Mouse (Mus musculus): Measurements from ENCODE around the gene Medag. TPM values are rescaled to one million over a fixed set of nuclear protein-coding genes. Genes with fewer than 3 reads are reported as not detected.
A peak's percentile ranks its signal among the peaks of the same experiment; 100 is the strongest.

Medag gene
- total and polyA plus RNA-seq, 3 experiments, result 6.7 to 12.5 (median 12.3) TPM

- 29% methylated on average over 6 of the region's 6 CpGs for WGBS
- Histone ChIP-seq H3K4me3 (no peak overlapping the region), H3K9ac (ENCODE audit: low read depth, low read length) (no peak overlapping the region), H3K79me2 (replicated peaks; ENCODE audit: control insufficient read depth, insufficient read depth, low read length) (no peaks in the 10 kb centered on the region), H3K36me3 (ENCODE audit: control insufficient read depth, insufficient read depth, low read length) (no peaks in the 10 kb centered on the region), H3K27me3 (ENCODE audit: control insufficient read depth, insufficient read depth, low read length) (no peaks in the 10 kb centered on the region), H3K4me1 (ENCODE audit: control insufficient read depth, insufficient read depth, low read length) (no peaks in the 10 kb centered on the region), H3K27ac (no peak overlapping the region)
- intact Hi-C loops (cut with DNase I), result loop anchor here (1.0 kb wide), 1 partner anchor 70 kb away; no protein-coding TSS in a partner anchor
- DNase-seq, result peak; percentile 53 to 79
- TF ChIP-seq EP300 (IDR thresholded peaks at IDR 0.05; ENCODE audit: insufficient read depth, low read depth, low read length) (no peak), CTCF (IDR thresholded peaks at IDR 0.05) (peak; percentile 97)
Observed at GRCm38 (mm10) chr5:149454281-149454680, 42.7 kb downstream of the Medag start.

GRCm38 (mm10) chr5:149456544-149456943 lies 45.0 kb downstream of the Medag start:
- Histone ChIP-seq H3K9ac (ENCODE audit: low read depth, low read length) (no peak overlapping the region), H3K4me1 (ENCODE audit: control insufficient read depth, insufficient read depth, low read length) (no peaks in the 10 kb centered on the region), H3K27ac (no peak overlapping the region), H3K36me3 (ENCODE audit: control insufficient read depth, insufficient read depth, low read length) (no peaks in the 10 kb centered on the region), H3K4me3 (no peak overlapping the region), H3K79me2 (replicated peaks; ENCODE audit: control insufficient read depth, insufficient read depth, low read length) (no peaks in the 10 kb centered on the region), H3K27me3 (ENCODE audit: control insufficient read depth, insufficient read depth, low read length) (no peaks in the 10 kb centered on the region)
- 81% methylated on average over 7 of the region's 7 CpGs for WGBS
- intact Hi-C loops (cut with DNase I), result no loop called here
- TF ChIP-seq CTCF (IDR thresholded peaks at IDR 0.05) (no peak; the same call in 1 of the 2 replicates), EP300 (IDR thresholded peaks at IDR 0.05; ENCODE audit: insufficient read depth, low read depth, low read length) (no peak)
- no peak for DNase-seq

- 70% methylated on average over 3 of the region's 3 CpGs for WGBS
- Histone ChIP-seq H3K9ac (ENCODE audit: low read depth, low read length) (no peak overlapping the region), H3K27ac (no peak overlapping the region), H3K36me3 (ENCODE audit: control insufficient read depth, insufficient read depth, low read length) (no peaks in the 10 kb centered on the region), H3K79me2 (replicated peaks; ENCODE audit: control insufficient read depth, insufficient read depth, low read length) (no peaks in the 10 kb centered on the region), H3K4me3 (no peak overlapping the region), H3K27me3 (ENCODE audit: control insufficient read depth, insufficient read depth, low read length) (no peaks in the 10 kb centered on the region), H3K4me1 (ENCODE audit: control insufficient read depth, insufficient read depth, low read length) (no peaks in the 10 kb centered on the region)
- TF ChIP-seq EP300 (IDR thresholded peaks at IDR 0.05; ENCODE audit: insufficient read depth, low read depth, low read length) (no peak), CTCF (IDR thresholded peaks at IDR 0.05) (no peak), POLR2A (IDR thresholded peaks at IDR 0.05; ENCODE audit: insufficient read depth, low read depth, low read length) (no peak)
- no peak for DNase-seq
- intact Hi-C loops (cut with DNase I), result no loop called here
Observed at GRCm38 (mm10) chr5:149462071-149462470, 50.5 kb downstream of the Medag start.

GRCm38 (mm10) chr5:149465305-149465704 lies 53.8 kb downstream of the Medag start:
- intact Hi-C loops (cut with DNase I), result no loop called here
- H3K9ac ChIP-seq (ENCODE audit: low read depth, low read length), result no peak overlapping the region
- no peak overlapping the region for H3K4me3 ChIP-seq
- no peak overlapping the region for H3K27ac ChIP-seq
- H3K36me3 ChIP-seq (ENCODE audit: control insufficient read depth, insufficient read depth, low read length), result no peaks in the 10 kb centered on the region
- DNase-seq, result no peak
- 39% methylated on average over 5 of the region's 5 CpGs for WGBS
- no peaks in the 10 kb centered on the region for H3K27me3 ChIP-seq (ENCODE audit: control insufficient read depth, insufficient read depth, low read length)
- no peaks in the 10 kb centered on the region for H3K4me1 ChIP-seq (ENCODE audit: control insufficient read depth, insufficient read depth, low read length)
- no peaks in the 10 kb centered on the region for H3K79me2 ChIP-seq (replicated peaks; ENCODE audit: control insufficient read depth, insufficient read depth, low read length)
- TF ChIP-seq EP300 (IDR thresholded peaks at IDR 0.05; ENCODE audit: insufficient read depth, low read depth, low read length) (no peak), CTCF (IDR thresholded peaks at IDR 0.05) (no peak), POLR2A (IDR thresholded peaks at IDR 0.05; ENCODE audit: insufficient read depth, low read depth, low read length) (no peak)

- Histone ChIP-seq H3K27ac (no peak overlapping the region), H3K4me1 (ENCODE audit: control insufficient read depth, insufficient read depth, low read length) (no peaks in the 10 kb centered on the region), H3K27me3 (ENCODE audit: control insufficient read depth, insufficient read depth, low read length) (no peaks in the 10 kb centered on the region), H3K4me3 (no peak overlapping the region), H3K36me3 (ENCODE audit: control insufficient read depth, insufficient read depth, low read length) (no peaks in the 10 kb centered on the region), H3K9ac (ENCODE audit: low read depth, low read length) (no peak overlapping the region), H3K79me2 (replicated peaks; ENCODE audit: control insufficient read depth, insufficient read depth, low read length) (no peaks in the 10 kb centered on the region)
- TF ChIP-seq EP300 (IDR thresholded peaks at IDR 0.05; ENCODE audit: insufficient read depth, low read depth, low read length) (no peak), POLR2A (IDR thresholded peaks at IDR 0.05; ENCODE audit: insufficient read depth, low read depth, low read length) (no peak), CTCF (IDR thresholded peaks at IDR 0.05) (no peak)
- 94% methylated on average over 9 of the region's 9 CpGs for WGBS
- intact Hi-C loops (cut with DNase I), result no loop called here
- DNase-seq, result no peak
Observed at GRCm38 (mm10) chr5:149474142-149474541, 62.6 kb downstream of the Medag start.

GRCm38 (mm10) chr5:149474701-149475468 lies 63.3 kb downstream of the Medag start:
- no peaks in the 10 kb centered on the region for H3K27me3 ChIP-seq (ENCODE audit: control insufficient read depth, insufficient read depth, low read length)
- WGBS, result 89% methylated on average over 16 of the region's 16 CpGs
- intact Hi-C loops (cut with DNase I), result no loop called here
- no peak overlapping the region for H3K9ac ChIP-seq (ENCODE audit: low read depth, low read length)
- H3K4me1 ChIP-seq (ENCODE audit: control insufficient read depth, insufficient read depth, low read length), result no peaks in the 10 kb centered on the region
- no peaks in the 10 kb centered on the region for H3K36me3 ChIP-seq (ENCODE audit: control insufficient read depth, insufficient read depth, low read length)
- no peak for TF ChIP-seq CTCF (IDR thresholded peaks at IDR 0.05)
- TF ChIP-seq EP300 (IDR thresholded peaks at IDR 0.05; ENCODE audit: insufficient read depth, low read depth, low read length), result no peak
- TF ChIP-seq POLR2A (IDR thresholded peaks at IDR 0.05; ENCODE audit: insufficient read depth, low read depth, low read length), result no peak
- no peak overlapping the region for H3K27ac ChIP-seq
- H3K79me2 ChIP-seq (replicated peaks; ENCODE audit: control insufficient read depth, insufficient read depth, low read length), result no peaks in the 10 kb centered on the region
- H3K4me3 ChIP-seq, result no peak overlapping the region
- no peak for DNase-seq

Other genes starting within 250 kb of the Medag start
- 10 to 100 TPM; 17.5 to 21.0 TPM for gene Uspl1, start 227.4 kb upstream of the Medag start, total RNA-seq (2021)
- 7.4 and 13.4 TPM in 2 replicates for gene Uspl1, start 227.4 kb upstream of the Medag start, polyA plus RNA-seq (2012; rRNA removed)
- 100 to 1,000 TPM in 1 of 2 experiments, 10 to 100 TPM in 1; 88.9 to 103 TPM for gene Hmgb1, start 227.3 kb upstream of the Medag start, total RNA-seq (2021)
- gene Hmgb1, start 227.3 kb upstream of the Medag start, polyA plus RNA-seq (2012; rRNA removed), result 23.7 and 42.4 TPM in 2 replicates
- 10 to 100 TPM; 19.9 to 21.1 TPM for gene Alox5ap, start 147.0 kb upstream of the Medag start, total RNA-seq (2021)
- 25.5 and 26.5 TPM in 2 replicates for gene Alox5ap, start 147.0 kb upstream of the Medag start, polyA plus RNA-seq (2012; rRNA removed)
- gene Tex26, start 27.9 kb downstream of the Medag start, total RNA-seq (2021), result not detected
- not detected in 2 replicates for gene Tex26, start 27.9 kb downstream of the Medag start, polyA plus RNA-seq (2012; rRNA removed)
- gene Wdr95, start 116.9 kb downstream of the Medag start, total RNA-seq (2021), result not detected
- 0.06 and 0.29 TPM in 2 replicates for gene Wdr95, start 116.9 kb downstream of the Medag start, polyA plus RNA-seq (2012; rRNA removed)
- gene Hsph1, start 224.6 kb downstream of the Medag start, total RNA-seq (2021), result 10 to 100 TPM; 62.1 to 75.7 TPM
- gene Hsph1, start 224.6 kb downstream of the Medag start, polyA plus RNA-seq (2012; rRNA removed), result 12.6 and 14.7 TPM in 2 replicates

Measured in heart, adult 2 months (tissue).